Mouse (Mus musculus): ENCODE data around the gene Slc40a1. TPM values are rescaled to one million over a fixed set of nuclear protein-coding genes. Genes with fewer than 3 reads are reported as not detected.

Gene Slc40a1
- polyA plus RNA-seq, 1 experiment from 2014 or later = 30.0 TPM

GRCm38 (mm10) chr1:45881228-45881832, 45.0 kb downstream of the Slc40a1 start:
- Histone ChIP-seq H3K4me1 (replicated peaks) (no peaks in the 10 kb centered on the region), H3K4me2 (replicated peaks) (no peak overlapping the region), H3K27ac (no peak overlapping the region), H3K9me3 (no peaks in the 10 kb centered on the region), H3K4me3 (replicated peaks) (no peak overlapping the region), H3K9ac (replicated peaks) (no peak overlapping the region), H3K27me3 (no peaks in the 10 kb centered on the region), H3K36me3 (no peaks in the 10 kb centered on the region)
- WGBS = 77% methylated on average over 3 of the region's 3 CpGs
- no peak for ATAC-seq

GRCm38 (mm10) chr1:45877463-45877862, 48.9 kb downstream of the Slc40a1 start:
- Histone ChIP-seq H3K4me2 (replicated peaks) (no peak overlapping the region), H3K36me3 (no peaks in the 10 kb centered on the region)
- WGBS = 90% methylated on average over 3 of the region's 3 CpGs

GRCm38 (mm10) chr1:45876450-45877198, 49.7 kb downstream of the Slc40a1 start:
- no peak for ATAC-seq
- Histone ChIP-seq H3K9ac (replicated peaks) (no peak overlapping the region), H3K4me3 (replicated peaks) (no peak overlapping the region), H3K36me3 (no peaks in the 10 kb centered on the region), H3K27ac (no peak overlapping the region), H3K9me3 (no peaks in the 10 kb centered on the region), H3K4me1 (replicated peaks) (no peaks in the 10 kb centered on the region), H3K4me2 (replicated peaks) (no peak overlapping the region), H3K27me3 (no peaks in the 10 kb centered on the region)
- 91% methylated on average over 6 of the region's 6 CpGs for WGBS

More at GRCm38 (mm10) chr1:45877463-45877862, 48.9 kb downstream of the Slc40a1 start:
- Histone ChIP-seq H3K4me3 (replicated peaks) (no peak overlapping the region), H3K4me1 (replicated peaks) (no peaks in the 10 kb centered on the region), H3K27me3 (no peaks in the 10 kb centered on the region), H3K9ac (replicated peaks) (no peak overlapping the region), H3K9me3 (no peaks in the 10 kb centered on the region), H3K27ac (no peak overlapping the region)
- ATAC-seq = no peak

- no peak for ATAC-seq
- H3K9me3 ChIP-seq = no peaks in the 10 kb centered on the region
- H3K27ac ChIP-seq = no peak overlapping the region
- no peak overlapping the region for H3K4me3 ChIP-seq (replicated peaks)
- H3K27me3 ChIP-seq = no peaks in the 10 kb centered on the region
- no peaks in the 10 kb centered on the region for H3K36me3 ChIP-seq
- no peak overlapping the region for H3K4me2 ChIP-seq (replicated peaks)
- 68% methylated on average over 2 of the region's 2 CpGs for WGBS
- H3K9ac ChIP-seq (replicated peaks) = no peak overlapping the region
- no peaks in the 10 kb centered on the region for H3K4me1 ChIP-seq (replicated peaks)
Measured at GRCm38 (mm10) chr1:45875640-45876039, 50.7 kb downstream of the Slc40a1 start.

GRCm38 (mm10) chr1:45873250-45873649, 53.1 kb downstream of the Slc40a1 start:
- Histone ChIP-seq H3K4me3 (replicated peaks) (no peak overlapping the region), H3K36me3 (no peaks in the 10 kb centered on the region), H3K4me1 (replicated peaks) (no peaks in the 10 kb centered on the region), H3K27me3 (no peaks in the 10 kb centered on the region), H3K4me2 (replicated peaks) (no peak overlapping the region), H3K9ac (replicated peaks) (no peak overlapping the region), H3K9me3 (no peaks in the 10 kb centered on the region), H3K27ac (no peak overlapping the region)
- WGBS = 85% methylated on average over 2 of the region's 2 CpGs
- no peak for ATAC-seq

- 88% methylated on average over 3 of the region's 3 CpGs for WGBS
Measured at GRCm38 (mm10) chr1:45868479-45869137, 57.7 kb downstream of the Slc40a1 start.

GRCm38 (mm10) chr1:45868050-45868449, 58.3 kb downstream of the Slc40a1 start:
- no peaks in the 10 kb centered on the region for H3K9me3 ChIP-seq
- no peak overlapping the region for H3K4me2 ChIP-seq (replicated peaks)
- no peaks in the 10 kb centered on the region for H3K4me1 ChIP-seq (replicated peaks)
- WGBS = 86% methylated on average over 1 of the region's 1 CpGs
- H3K4me3 ChIP-seq (replicated peaks) = no peak overlapping the region
- H3K27me3 ChIP-seq = no peaks in the 10 kb centered on the region
- ATAC-seq = no peak
- H3K36me3 ChIP-seq = no peaks in the 10 kb centered on the region
- H3K9ac ChIP-seq (replicated peaks) = no peak overlapping the region
- no peak overlapping the region for H3K27ac ChIP-seq

More at GRCm38 (mm10) chr1:45868479-45869137, 57.7 kb downstream of the Slc40a1 start:
- no peaks in the 10 kb centered on the region for H3K36me3 ChIP-seq
- no peak overlapping the region for H3K4me2 ChIP-seq (replicated peaks)
- H3K9ac ChIP-seq (replicated peaks) = no peak overlapping the region
- H3K4me1 ChIP-seq (replicated peaks) = no peaks in the 10 kb centered on the region
- no peaks in the 10 kb centered on the region for H3K9me3 ChIP-seq
- no peak overlapping the region for H3K4me3 ChIP-seq (replicated peaks)
- H3K27me3 ChIP-seq = no peaks in the 10 kb centered on the region
- ATAC-seq = no peak
- no peak overlapping the region for H3K27ac ChIP-seq

- Histone ChIP-seq H3K4me3 (replicated peaks) (no peak overlapping the region), H3K27ac (no peak overlapping the region), H3K4me2 (replicated peaks) (no peak overlapping the region), H3K9me3 (no peaks in the 10 kb centered on the region), H3K4me1 (replicated peaks) (no peaks in the 10 kb centered on the region), H3K36me3 (no peaks in the 10 kb centered on the region), H3K9ac (replicated peaks) (no peak overlapping the region), H3K27me3 (no peaks in the 10 kb centered on the region)
- no peak for ATAC-seq
- WGBS = 84% methylated on average over 3 of the region's 3 CpGs
Measured at GRCm38 (mm10) chr1:45866288-45867018, 59.9 kb downstream of the Slc40a1 start.

GRCm38 (mm10) chr1:45865727-45866126, 60.6 kb downstream of the Slc40a1 start:
- Histone ChIP-seq H3K4me2 (replicated peaks) (no peak overlapping the region), H3K36me3 (no peaks in the 10 kb centered on the region), H3K4me1 (replicated peaks) (no peaks in the 10 kb centered on the region), H3K9ac (replicated peaks) (no peak overlapping the region), H3K9me3 (no peaks in the 10 kb centered on the region), H3K27me3 (no peaks in the 10 kb centered on the region), H3K27ac (no peak overlapping the region), H3K4me3 (replicated peaks) (no peak overlapping the region)
- 82% methylated on average over 5 of the region's 5 CpGs for WGBS
- no peak for ATAC-seq

GRCm38 (mm10) chr1:45865316-45865715, 61.0 kb downstream of the Slc40a1 start:
- ATAC-seq = no peak
- Histone ChIP-seq H3K9me3 (no peaks in the 10 kb centered on the region), H3K4me2 (replicated peaks) (no peak overlapping the region), H3K4me1 (replicated peaks) (no peaks in the 10 kb centered on the region), H3K27me3 (no peaks in the 10 kb centered on the region), H3K4me3 (replicated peaks) (no peak overlapping the region), H3K27ac (no peak overlapping the region), H3K36me3 (no peaks in the 10 kb centered on the region), H3K9ac (replicated peaks) (no peak overlapping the region)
- WGBS = 65% methylated on average over 1 of the region's 1 CpGs

GRCm38 (mm10) chr1:45864564-45865014, 61.7 kb downstream of the Slc40a1 start:
- Histone ChIP-seq H3K36me3 (no peaks in the 10 kb centered on the region), H3K4me3 (replicated peaks) (no peak overlapping the region), H3K4me2 (replicated peaks) (no peak overlapping the region), H3K4me1 (replicated peaks) (no peaks in the 10 kb centered on the region), H3K27ac (no peak overlapping the region), H3K9me3 (no peaks in the 10 kb centered on the region), H3K27me3 (no peaks in the 10 kb centered on the region), H3K9ac (replicated peaks) (no peak overlapping the region)
- no peak for ATAC-seq
- 79% methylated on average over 4 of the region's 4 CpGs for WGBS

- Histone ChIP-seq H3K36me3 (no peaks in the 10 kb centered on the region), H3K27ac (no peak overlapping the region), H3K27me3 (no peaks in the 10 kb centered on the region), H3K9ac (replicated peaks) (no peak overlapping the region), H3K9me3 (no peaks in the 10 kb centered on the region), H3K4me3 (replicated peaks) (no peak overlapping the region), H3K4me1 (replicated peaks) (no peaks in the 10 kb centered on the region), H3K4me2 (replicated peaks) (no peak overlapping the region)
- 90% methylated on average over 3 of the region's 3 CpGs for WGBS
- ATAC-seq = no peak
Measured at GRCm38 (mm10) chr1:45863641-45864040, 62.7 kb downstream of the Slc40a1 start.
